Mouse (Mus musculus) brain, embryonic 14.5 days (tissue): ENCODE measurements around the gene Gm28870. TPM values are rescaled to one million over a fixed set of nuclear protein-coding genes. Genes with fewer than 3 reads are reported as not detected.
"Not testable (repeated sequence)": the region's sequence is repeated elsewhere in the genome, so short reads cannot be mapped to it uniquely, and the experiment has no call there.

Experiments used
- DNase-seq: peaks from one replicate; pipeline ENCODE4 v3.0.0-alpha.2; 2011; ENCODE audit warnings: low read depth
- polyA plus RNA-seq: library from polyadenylated mRNA; depleted of rRNA; stranded (reverse); fragments of >200 nt; gene quantifications from 2 replicates; pipeline ENCODE4 v1.2.3, GENCODE M21; 2012; rRNA removed

The Gm28870 gene
- polyA plus RNA-seq: not detected in 2 replicates

- DNase-seq: not testable (repeated sequence)
Measured at GRCm38 (mm10) chrY:50096976-50097375, at the start of gene Gm28870. Gene Gm28870 (plus strand): TSS chrY:50097276.
